Mouse (Mus musculus): ENCODE data around the gene Zscan26.

DNA sequence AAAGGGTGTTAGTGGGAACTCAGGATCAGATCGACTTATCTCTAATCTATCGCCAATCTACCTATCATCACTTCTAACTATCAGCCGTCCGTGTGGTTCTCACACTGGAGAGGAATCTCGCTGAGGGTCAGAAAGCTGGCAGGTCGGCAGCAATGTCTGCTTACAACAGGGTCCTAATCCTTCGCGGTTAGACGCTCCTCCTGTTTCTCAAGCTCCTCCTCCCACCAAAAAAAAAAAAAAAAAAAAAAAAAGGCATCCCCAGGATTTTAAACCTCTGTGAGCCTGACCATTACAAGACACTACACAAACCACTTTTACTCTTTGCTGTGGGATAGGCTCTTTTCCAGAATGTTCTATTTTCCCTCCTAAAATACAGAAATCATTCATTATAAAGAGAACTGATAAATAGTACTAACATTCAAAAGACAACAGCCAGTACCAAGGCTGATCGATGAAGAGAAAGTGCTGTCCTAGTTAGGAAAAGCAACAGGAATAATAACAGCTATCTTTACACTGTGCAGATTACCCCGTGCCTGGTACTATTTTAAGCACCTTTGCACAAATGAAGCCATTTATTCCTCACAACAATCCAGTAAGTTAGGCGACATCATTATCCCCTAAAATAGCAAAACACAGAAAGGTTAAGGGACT is 51.8 kb downstream of the Zscan26 start:
- no peak for TF ChIP-seq CTCF (IDR thresholded peaks at IDR 0.05; ENCODE audit: low read depth, low read length)
- no peak for TF ChIP-seq GATA1 (IDR thresholded peaks at IDR 0.05; ENCODE audit: borderline replicate concordance, low read length)
- TF ChIP-seq POLR2AphosphoS5 (IDR thresholded peaks at IDR 0.05; ENCODE audit: insufficient replicate concordance, low read depth, low read length), result no peak
- TF ChIP-seq TAL1 (conservative IDR thresholded peaks at IDR 0.05; ENCODE audit: low read depth, low read length), result no peak
- no peak for TF ChIP-seq GATA2 (IDR thresholded peaks at IDR 0.05; ENCODE audit: borderline replicate concordance, low read depth, low read length)

Measured in G1E (cell line).